Mouse (Mus musculus): Measurements from ENCODE around the gene Gjb1.
"Not testable (repeated sequence)": the region's sequence is repeated elsewhere in the genome, so short reads cannot be mapped to it uniquely, and the experiment has no call there.

Gjb1 gene
- long read RNA-seq, experiment 1, result 0 reads
- long read RNA-seq, experiment 2, result 0 reads

- intact Hi-C loops (cut with DNase I), result no loop called here
Observed at GRCm38 (mm10) chrX:101376190-101376968, at the start of gene Gjb1. TSS of gene Gjb1 (plus strand) at chrX:101376378.

DNA sequence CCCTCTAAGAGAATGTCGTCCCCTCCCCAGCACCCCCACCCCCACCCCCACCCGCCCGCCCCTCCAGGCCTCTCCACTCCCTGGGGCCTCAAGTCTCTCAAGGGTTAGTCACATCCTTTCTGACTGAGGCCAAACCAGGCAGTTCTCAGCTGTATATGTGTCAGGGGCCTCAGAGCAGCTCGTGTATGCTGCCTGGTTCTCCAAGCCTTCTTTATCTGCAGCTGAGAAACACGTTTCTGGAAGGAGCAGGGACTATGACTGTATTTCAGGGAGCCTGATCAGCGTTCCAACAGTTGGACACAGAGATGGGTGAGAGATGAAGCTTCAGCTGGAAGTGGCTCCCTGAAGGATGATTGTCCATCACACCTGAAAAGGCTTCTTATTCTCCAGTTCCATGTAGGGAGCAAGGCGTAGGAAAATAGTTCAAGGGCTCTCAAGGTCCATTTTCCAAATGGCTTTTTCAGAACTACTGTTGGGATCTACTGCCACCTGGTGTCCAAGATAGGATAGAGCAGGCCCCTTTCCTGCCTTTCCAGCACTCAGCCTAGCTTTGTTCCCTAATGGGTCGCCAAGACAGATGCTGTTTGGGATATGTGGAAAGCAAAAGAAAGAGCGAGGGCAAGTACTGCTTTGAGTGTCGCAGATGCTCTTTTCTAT lies 46.7 kb upstream of the Gjb1 start:
- intact Hi-C loops (cut with DNase I), result loop anchor here (2.0 kb wide), 1 partner anchor 199 kb away; no protein-coding TSS in a partner anchor

- intact Hi-C loops (cut with DNase I), result no loop called here
Observed at GRCm38 (mm10) chrX:101332031-101332374, 44.2 kb upstream of the Gjb1 start.

DNA sequence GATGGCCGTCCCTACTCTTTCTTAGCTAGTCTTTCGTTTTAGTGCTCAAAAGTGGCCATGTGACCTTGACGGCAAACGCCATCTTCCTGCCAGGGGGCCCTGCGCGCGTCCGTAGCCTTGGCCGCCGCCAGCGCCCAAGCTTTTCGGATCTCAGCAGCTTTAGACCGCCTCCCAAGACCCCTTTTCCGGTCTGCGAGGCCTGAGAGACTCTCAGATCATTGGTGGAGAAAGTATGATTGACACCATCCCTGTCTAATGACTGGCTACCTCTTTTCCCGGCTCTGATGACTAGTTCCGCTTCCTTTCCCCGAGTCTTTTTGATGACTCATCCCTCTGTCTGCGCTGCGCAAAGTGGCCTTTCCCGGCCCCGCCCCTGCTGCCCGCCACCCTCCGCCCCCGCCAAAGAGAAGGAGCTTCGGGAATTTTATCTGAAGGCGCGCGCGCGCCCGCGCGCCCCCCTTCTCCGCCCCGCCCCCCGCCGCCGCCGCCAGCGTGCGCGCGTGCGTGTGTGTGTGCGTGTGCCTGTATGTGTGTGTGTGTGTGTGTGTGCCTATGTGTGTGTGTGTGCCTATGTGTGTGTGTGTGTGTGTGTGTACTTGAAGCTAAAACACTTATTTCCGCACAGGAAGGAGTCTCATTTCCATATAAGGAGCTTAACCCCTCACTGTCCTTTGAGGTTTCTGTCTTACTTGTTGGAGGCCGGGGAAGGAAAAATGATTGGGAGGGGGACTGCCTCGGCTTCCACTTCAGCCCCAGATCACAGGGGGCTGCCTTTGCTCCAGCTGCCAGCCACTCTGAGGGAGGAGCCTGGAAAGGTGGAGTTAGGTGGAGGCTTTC lies 43.6 kb upstream of the Gjb1 start:
- intact Hi-C loops (cut with DNase I), result no loop called here

DNA sequence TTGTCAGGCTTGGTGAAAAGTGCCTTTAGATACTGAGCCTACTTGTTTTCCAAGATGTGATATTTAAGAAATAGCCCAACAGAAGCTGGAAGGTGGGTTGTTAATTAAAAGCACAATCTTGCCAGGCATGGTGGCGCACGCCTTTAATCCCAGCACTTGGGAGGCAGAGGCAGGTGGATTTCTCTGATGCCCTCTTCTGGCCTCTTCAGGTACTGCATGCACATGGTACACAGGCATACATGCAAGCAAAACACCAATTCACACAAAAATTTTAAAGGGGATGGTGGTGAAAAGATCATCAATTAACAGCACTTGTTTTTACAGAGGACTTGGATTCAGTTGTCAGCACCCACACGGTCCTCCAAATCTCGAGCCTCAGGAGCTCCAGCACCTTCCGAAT lies 41.6 kb upstream of the Gjb1 start:
- intact Hi-C loops (cut with DNase I), result no loop called here

- intact Hi-C loops (cut with DNase I), result no loop called here
Observed at GRCm38 (mm10) chrX:101338666-101339065, 37.5 kb upstream of the Gjb1 start.

GRCm38 (mm10) chrX:101342837-101343236 lies 33.3 kb upstream of the Gjb1 start:
- intact Hi-C loops (cut with DNase I), result not testable (repeated sequence)

GRCm38 (mm10) chrX:101345456-101345855 lies 30.7 kb upstream of the Gjb1 start:
- intact Hi-C loops (cut with DNase I), result no loop called here

GRCm38 (mm10) chrX:101346475-101346874 lies 29.7 kb upstream of the Gjb1 start:
- intact Hi-C loops (cut with DNase I), result no loop called here

GRCm38 (mm10) chrX:101351188-101351587 lies 25.0 kb upstream of the Gjb1 start:
- intact Hi-C loops (cut with DNase I), result no loop called here

- intact Hi-C loops (cut with DNase I), result not testable (repeated sequence)
Observed at GRCm38 (mm10) chrX:101358902-101359301, 17.3 kb upstream of the Gjb1 start.

- intact Hi-C loops (cut with DNase I), result no loop called here
Observed at GRCm38 (mm10) chrX:101369001-101369400, 7.2 kb upstream of the Gjb1 start.

GRCm38 (mm10) chrX:101370573-101370972 lies 5.6 kb upstream of the Gjb1 start:
- intact Hi-C loops (cut with DNase I), result no loop called here

DNA sequence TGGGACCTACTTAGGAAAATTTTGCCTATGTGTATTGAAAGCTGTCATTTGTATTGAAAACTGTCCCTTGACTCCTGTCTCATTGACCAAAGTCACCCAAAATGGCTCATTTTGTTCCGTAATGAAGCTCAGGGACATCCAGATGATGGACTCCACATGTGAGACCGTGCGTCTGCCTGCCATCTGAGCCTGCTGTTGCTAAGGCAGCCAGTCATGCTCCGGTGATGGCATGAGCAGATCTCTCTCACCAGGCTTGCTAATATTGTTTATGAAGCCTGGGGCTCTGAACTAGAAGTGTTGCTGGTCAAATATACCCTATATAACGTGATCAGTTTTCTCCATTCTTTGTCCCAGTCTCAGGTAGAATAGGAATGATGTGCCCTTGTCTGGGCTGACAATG lies 3.2 kb upstream of the Gjb1 start:
- intact Hi-C loops (cut with DNase I), result no loop called here

GRCm38 (mm10) chrX:101377076-101377475 lies 898 bp downstream of the Gjb1 start:
- intact Hi-C loops (cut with DNase I), result no loop called here

DNA sequence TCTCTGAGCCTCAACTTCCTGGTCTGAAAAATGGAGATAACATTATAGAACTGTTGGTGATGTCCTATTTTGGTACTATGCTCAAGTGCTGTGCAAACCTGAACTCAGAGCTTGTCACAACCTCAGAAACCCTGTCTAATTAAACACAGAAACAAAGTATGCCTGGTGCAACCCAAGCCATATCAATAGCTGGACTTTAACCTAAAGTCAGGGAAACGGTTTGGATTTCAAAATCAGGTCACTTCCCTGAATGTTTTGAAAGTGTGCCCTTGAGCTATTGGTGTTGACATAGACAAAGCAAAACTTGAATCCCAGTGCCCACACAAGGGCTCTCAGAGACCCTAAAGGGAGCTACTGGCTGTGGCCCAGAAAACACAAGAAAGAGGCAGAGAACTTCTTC lies 3.6 kb downstream of the Gjb1 start:
- intact Hi-C loops (cut with DNase I), result no loop called here

DNA sequence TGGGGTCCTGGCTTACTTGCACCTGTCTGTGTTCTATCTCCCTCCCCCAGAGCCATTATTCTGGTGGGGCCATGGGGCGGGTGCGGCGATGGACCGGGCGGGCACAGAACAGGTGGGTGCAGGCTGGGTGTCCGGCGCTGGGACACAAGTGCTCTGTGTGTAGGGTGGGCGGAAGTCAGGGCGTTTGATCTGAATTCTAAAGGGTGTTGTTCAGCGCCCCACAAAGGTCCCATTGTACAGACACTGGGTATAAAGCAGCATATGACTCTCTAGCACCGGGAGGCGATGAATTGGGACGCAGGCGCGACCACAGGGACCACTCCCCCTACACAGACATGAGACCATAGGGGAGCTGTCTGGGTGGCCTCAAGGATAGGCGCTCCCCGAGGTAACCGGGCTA lies 7.3 kb downstream of the Gjb1 start:
- intact Hi-C loops (cut with DNase I), result no loop called here

- intact Hi-C loops (cut with DNase I), result no loop called here
Observed at GRCm38 (mm10) chrX:101384439-101385137, 8.4 kb downstream of the Gjb1 start.

DNA sequence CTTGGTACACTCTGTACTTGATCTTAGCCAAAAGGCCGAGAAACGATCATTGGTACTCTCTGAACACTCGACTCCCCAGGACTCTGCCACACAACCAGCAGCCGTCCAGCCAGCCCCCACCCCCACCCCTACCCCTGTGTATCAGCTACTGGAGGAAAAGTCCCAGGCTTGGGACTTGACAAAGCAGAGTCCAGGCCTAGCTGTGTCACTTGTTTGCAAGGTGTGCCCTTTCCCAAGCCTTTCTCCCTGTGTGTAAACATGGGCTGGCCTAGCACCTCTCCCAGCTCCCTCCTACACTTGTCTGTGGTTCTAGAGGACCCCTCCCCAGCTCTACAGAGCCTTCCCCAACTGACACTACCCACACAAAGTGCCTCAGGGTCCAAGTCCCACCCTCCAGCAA lies 10.0 kb downstream of the Gjb1 start:
- intact Hi-C loops (cut with DNase I), result no loop called here

DNA sequence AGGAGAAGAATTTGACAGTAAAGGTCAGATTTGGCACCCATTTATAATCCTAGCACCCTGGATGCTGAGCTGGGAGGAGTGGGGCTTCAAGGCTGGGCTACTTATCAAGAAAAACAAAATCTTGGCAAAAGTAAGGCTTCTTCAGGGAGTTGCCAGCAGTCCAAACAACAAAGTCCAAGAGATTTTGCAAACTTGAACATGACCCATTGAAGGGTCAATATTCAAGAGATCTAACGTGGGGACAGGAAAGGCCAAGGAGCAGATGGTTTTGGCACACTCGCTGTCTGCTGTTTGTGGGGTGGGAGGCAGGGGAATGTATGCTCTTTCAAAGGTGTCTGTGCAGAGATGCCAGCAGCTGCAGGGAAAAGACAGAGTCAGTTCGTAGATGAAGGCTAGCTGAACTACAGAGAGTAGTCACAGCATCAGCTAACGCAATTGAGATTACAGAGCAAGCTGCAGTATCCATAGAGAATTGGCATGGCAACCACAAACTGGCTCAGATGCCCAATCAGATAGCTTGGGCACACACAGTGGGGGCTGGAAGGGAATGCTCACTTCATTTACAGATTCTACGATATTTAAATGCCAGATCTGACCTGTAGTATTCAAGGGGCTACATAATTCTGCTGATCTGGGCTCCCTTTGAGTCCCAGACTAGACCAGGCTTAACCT lies 12.8 kb downstream of the Gjb1 start:
- intact Hi-C loops (cut with DNase I), result no loop called here

- intact Hi-C loops (cut with DNase I), result no loop called here
Observed at GRCm38 (mm10) chrX:101394341-101394740, 18.2 kb downstream of the Gjb1 start.
